Mouse (Mus musculus): ENCODE measurements around the gene Olfr536. TPM values are rescaled to one million over a fixed set of nuclear protein-coding genes. Genes with fewer than 3 reads are reported as not detected.

Olfr536 gene
- total RNA-seq (2023), result not detected in 2 replicates

GRCm38 (mm10) chr7:140507346-140508021, at the start of gene Olfr536:
Gene Olfr536, minus strand, starts transcription at chr7:140507396.

GRCm38 (mm10) chr7:140483916-140484315, 23.3 kb downstream of the Olfr536 start, which contains the start of gene Olfr535:
Gene Olfr535, plus strand, starts transcription at chr7:140484216.

GRCm38 (mm10) chr7:140463070-140463469, 44.1 kb downstream of the Olfr536 start, which contains the start of gene Olfr533:
Gene Olfr533, plus strand, starts transcription at chr7:140463370.

Other genes starting within 250 kb of the Olfr536 start
- gene Olfr525, start 186.5 kb downstream of the Olfr536 start, total RNA-seq (2023), result not detected in 2 replicates
- not detected in 2 replicates for gene Olfr527, start 173.4 kb downstream of the Olfr536 start, total RNA-seq (2023)
- not detected in 2 replicates for gene Olfr60, start 145.7 kb downstream of the Olfr536 start, total RNA-seq (2023)
- not detected in 2 replicates for gene Olfr530, start 131.1 kb downstream of the Olfr536 start, total RNA-seq (2023)
- gene Olfr531, start 104.5 kb downstream of the Olfr536 start, total RNA-seq (2023), result not detected in 2 replicates
- not detected in 2 replicates for gene Olfr532, start 85.8 kb downstream of the Olfr536 start, total RNA-seq (2023)
- gene Olfr533, start 44.0 kb downstream of the Olfr536 start, total RNA-seq (2023), result not detected in 2 replicates
- not detected in 2 replicates for gene Olfr535, start 23.2 kb downstream of the Olfr536 start, total RNA-seq (2023)
- gene Olfr538, start 60.5 kb upstream of the Olfr536 start, total RNA-seq (2023), result not detected in 2 replicates
- 0.06 TPM in 1 of 2 replicates, not detected in the other for gene Olfr46, start 93.9 kb upstream of the Olfr536 start, total RNA-seq (2023)
- gene Olfr61, start 121.6 kb upstream of the Olfr536 start, total RNA-seq (2023), result not detected in 2 replicates
- not detected in 2 replicates for gene Olfr53, start 139.1 kb upstream of the Olfr536 start, total RNA-seq (2023)
- gene Olfr539, start 152.5 kb upstream of the Olfr536 start, total RNA-seq (2023), result not detected in 2 replicates
- gene Olfr45, start 174.6 kb upstream of the Olfr536 start, total RNA-seq (2023), result 0.13 TPM in 1 of 2 replicates, not detected in the other
- not detected in 2 replicates for gene Olfr541, start 189.9 kb upstream of the Olfr536 start, total RNA-seq (2023)